Mouse (Mus musculus) yolk sac, embryonic 10.5 days (tissue): ENCODE data around the gene Foxp4.

Experiments used
- DNase-seq: peaks from one replicate; pipeline ENCODE4 v3.0.0-alpha.2; 2017; ENCODE audit warnings: low spot score

The Foxp4 gene

DNA sequence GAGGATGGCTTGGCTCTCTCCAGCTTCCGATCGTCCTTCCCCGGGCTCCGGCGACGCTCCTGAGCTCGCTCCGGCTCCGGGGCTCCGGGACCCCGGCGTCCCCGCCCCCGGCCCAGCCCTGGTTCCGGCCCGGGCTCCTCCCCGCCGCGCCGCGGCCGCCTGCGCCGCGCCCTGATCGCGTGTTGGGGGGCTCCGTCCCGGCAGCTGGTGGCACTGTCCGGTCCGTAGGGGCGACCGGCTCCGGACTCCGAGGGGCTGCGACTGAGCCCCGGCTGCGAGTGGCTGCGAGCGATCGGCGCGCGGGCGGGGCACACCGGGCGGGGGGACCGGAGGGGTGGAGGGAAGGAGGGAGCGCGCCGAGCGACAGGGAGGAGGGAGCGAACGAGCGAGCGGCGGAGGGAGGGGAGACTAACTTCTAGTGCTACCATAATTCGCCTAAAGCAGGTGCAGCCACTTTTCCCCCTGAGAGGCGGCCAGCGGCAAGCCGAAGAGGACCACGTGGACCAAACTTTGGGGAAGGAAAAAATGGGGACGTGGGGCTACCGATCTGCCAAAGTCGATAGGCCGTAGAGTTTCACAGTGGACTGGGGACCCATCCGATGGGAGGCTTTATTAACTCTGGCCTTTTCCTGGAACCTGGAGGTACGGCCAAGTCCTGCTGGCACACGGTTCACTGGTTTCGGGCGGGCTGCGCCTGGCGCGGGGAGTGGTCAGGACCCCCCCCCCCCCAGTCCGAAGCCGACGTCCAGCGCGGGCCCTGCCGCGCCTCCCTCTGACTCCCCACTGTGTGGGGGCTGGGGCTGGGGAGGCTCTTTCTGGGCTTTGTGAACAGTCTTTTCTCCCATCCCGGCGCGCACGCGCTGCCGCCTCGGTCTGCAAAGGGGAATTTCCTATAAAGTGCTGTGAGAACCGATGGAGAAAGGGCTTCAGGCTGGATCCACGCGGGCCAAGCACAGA lies at the start of gene Foxp4:
Gene Foxp4, minus strand, starts transcription at position 263 of the 957 bp plus-strand sequence.
- peak; percentile 97 for DNase-seq

GRCm38 (mm10) chr17:47973563-47974472 lies 49.4 kb upstream of the Foxp4 start:
- DNase-seq: peak; percentile 85

DNA sequence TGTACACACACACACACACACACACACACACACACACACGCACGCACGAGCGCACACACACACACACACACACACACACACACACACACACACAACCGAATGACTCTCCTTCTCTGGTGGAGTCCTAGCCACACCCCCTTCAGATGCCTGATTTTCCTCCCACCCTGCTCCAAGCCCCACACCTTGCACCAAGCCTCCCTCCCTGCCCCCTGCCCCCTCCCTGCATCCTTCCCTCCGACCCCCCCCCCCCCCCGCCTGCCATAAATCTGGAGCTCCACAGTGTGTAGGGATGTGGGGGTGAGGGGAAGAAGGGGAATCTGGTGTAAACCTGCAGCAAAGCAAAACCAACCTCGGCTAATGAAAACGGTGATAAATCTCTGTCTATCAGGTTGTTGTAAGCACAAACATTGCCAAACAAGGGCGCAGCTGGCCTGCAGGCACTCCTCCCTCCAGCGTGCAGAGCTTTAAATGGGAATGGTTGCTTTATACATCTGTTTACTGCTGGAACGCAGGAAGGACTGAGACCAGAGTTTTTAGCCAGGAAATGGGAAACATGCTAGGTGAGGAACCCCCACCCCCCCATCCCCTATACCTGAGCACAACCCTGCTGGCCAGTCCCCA lies 41.5 kb upstream of the Foxp4 start:
- peak; percentile 47 for DNase-seq

- peak; percentile 84 for DNase-seq
Measured at GRCm38 (mm10) chr17:47958046-47958790, 33.8 kb upstream of the Foxp4 start.

GRCm38 (mm10) chr17:47956486-47956885 lies 32.0 kb upstream of the Foxp4 start:
- DNase-seq: no peak

DNA sequence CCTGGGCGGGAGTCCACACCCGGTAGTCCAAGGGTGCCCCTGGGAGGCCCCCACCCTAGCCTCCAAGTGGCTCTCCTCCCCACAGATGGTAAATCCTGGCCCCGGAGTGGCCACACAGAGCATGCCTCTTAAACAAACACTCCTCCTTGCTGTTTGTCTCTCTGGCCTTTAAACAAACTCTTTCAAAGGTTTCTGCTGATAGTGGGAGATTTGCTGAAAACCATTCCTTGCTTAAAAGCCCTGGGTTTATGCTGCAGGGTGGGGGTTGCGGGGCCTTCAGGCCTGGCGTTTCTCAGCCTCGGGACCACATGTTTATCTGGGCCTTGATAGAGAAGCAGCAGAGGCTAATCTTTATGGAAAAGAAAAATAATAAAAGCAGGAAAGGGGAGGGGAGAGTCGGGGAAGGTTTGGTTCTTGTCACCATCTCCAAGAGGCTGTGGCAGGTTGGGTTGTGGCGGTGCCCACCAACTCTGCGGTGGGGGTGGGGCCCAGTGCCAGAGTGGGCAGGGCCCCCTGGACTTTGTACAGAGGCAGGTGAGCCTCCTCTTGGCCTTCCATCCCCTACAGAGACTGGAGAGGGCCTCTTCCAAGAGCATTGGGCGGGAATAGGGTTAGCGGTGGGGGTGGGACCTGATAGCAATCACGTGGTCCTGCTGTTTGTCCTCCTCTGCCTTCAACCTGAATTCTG lies 30.8 kb upstream of the Foxp4 start:
- DNase-seq: peak; percentile 90

DNA sequence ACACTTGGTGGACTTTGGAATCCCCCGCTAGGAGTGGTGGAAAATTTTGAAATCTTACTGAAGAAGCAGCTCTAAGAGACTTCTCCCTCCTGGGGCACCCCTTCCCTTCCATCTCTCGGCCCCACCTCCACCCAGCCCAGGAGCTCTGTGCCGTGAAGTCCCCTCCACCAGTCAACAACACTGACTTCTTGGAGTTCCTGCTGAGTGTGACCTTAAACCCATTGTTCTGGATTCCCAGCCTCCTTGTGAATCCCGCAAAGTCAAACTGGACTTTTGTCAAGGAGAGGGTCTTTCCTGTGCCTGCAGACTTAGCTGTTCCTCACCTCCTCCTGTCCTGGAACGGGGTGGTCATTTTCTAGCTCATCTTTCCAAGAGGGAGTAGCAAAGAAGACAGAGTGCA lies 28.8 kb upstream of the Foxp4 start:
- DNase-seq: no peak

- no peak for DNase-seq
Measured at GRCm38 (mm10) chr17:47952368-47953081, 28.1 kb upstream of the Foxp4 start.

DNA sequence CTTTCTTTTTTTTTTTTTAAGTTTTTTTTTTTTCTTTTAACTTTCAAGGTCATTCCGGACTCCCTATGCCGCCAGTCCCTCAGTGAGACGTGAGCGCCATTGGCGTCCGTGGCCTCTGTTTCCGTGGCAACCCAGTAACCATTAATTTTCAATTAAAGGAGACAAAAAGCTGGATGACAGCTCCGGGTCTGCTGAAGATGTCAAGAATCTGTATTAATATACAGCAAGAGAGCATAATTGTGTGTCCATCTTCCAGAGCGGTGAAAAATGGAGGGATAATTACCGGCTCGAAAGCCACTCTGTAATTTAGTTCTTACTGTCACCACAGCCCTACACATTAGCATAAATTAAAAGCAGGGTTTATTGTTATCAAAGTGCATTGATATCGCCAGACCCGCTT lies 27.0 kb upstream of the Foxp4 start:
- no peak for DNase-seq

GRCm38 (mm10) chr17:47950831-47951230 lies 26.4 kb upstream of the Foxp4 start:
- DNase-seq: no peak

DNA sequence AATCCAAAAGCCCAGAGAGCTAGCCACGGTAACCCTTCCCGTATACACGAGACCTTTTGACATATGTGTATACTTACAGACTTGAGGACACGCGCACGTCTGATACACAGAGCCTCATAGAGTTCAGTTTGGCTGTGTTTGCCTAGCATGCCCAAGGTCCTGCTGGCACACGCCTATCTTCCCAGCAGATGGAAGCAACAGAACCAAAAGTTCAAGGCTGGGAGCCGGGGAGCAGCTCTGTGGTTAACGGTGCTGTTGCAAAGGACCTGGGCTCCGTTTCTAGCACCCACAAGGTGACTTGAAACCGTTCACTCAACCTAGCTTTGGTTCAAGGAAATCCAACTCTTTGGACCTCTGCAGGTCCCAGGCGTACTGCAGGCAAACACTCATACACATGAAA lies 25.0 kb upstream of the Foxp4 start:
- no peak for DNase-seq

DNA sequence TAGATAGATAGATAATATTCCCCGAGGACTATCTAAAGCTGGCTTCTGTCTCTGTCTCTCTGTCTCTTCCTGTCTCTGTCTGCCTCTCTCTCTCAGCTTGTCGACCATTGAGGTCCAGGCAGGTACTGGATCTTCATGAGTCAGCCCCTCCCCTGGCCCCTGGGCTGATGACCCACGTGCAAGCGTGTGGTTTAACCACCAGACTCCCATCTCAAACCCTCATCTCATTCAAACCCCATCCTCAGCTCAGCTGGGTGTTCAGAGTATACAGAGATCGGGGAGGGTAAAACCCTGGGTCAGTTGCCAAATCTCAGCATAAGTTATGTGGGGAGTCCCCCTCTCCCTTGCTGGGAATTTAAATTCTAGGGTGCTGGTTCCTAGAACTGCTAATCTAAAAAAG lies 24.3 kb upstream of the Foxp4 start:
- DNase-seq: no peak

DNA sequence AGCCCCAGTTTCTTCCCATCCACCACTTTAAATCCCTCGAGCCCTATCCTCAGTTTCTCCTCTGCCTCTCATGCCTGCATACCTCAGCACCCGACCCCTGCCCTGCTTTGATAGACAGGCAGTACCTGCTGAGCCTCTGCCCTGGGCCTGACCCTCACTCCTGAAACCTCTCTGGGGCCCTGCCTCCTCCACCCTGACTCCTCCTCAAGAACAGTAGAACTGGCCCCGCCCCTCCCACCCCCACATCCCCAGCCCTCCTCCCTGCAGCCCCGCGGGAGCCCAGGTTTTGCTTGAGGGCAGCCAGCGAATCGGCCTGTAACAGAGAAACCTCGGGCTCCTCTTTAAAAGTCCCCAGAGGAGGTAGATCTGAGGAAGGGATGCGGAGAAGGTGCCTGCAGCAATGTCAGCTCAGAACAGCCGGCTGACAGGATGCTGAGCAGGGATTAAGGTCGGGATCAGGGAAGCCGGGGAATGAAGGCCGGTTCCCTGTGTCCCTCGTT lies 22.5 kb upstream of the Foxp4 start:
- DNase-seq: peak; percentile 71

- no peak for DNase-seq
Measured at GRCm38 (mm10) chr17:47946111-47946510, 21.7 kb upstream of the Foxp4 start.

DNA sequence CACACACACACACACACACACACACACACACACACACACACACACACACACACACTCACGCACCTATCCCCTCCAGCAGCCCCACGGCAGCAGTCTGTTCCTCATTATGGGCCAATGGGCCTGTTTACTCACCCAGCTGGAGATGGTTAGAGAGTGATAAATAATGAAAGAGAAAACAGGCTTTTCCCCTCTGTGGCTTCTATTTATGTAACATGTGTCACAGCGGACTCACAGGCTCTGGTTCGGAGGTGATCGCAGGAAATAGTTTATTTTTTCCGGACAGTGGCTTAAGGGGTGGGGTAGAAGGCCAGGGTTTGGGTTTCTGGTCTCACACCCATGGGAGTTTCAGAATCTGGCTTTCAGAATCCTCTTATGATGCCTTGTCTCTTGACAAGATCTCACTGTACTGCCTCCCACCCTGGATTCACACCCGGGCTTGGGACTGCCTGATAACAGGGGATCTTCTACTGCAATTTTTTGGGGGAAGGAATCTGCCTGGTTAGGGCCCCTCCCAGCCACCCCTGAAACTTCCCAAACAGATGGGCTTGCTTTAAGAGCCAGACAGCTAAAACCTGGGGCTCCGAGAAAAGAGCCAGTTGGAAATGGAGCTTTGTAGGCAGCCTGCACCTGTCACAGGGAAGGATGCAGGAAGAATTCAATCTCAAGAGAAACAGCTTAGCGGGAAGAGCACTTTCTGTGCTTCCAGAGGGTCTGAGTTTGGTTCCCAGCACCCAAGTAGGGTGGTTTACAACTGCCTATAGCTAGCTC lies 18.8 kb upstream of the Foxp4 start:
- no peak for DNase-seq

GRCm38 (mm10) chr17:47942008-47942407 lies 17.6 kb upstream of the Foxp4 start:
- no peak for DNase-seq

DNA sequence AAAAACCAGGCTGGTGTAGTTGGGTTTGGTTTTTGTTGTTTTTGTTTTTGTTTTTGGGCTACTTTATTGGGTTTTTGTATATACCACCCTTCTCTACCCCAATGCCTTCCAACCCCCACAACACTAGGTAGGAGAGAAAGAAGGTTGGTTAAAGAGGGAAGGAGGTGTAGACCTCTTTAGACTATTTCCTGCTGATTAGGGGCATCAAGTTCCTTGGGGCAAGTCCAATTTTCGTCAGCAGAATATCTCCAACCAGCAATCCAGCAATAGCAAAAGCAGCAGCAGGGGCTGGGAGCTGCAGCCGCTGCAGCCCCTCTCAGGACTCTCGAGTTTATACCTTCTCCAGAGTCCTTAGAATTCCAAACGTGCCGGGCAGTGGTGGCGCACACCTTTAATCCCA lies 14.4 kb upstream of the Foxp4 start:
- DNase-seq: no peak

- no peak for DNase-seq
Measured at GRCm38 (mm10) chr17:47937926-47938600, 13.6 kb upstream of the Foxp4 start.

- no peak for DNase-seq
Measured at GRCm38 (mm10) chr17:47936591-47936990, 12.1 kb upstream of the Foxp4 start.
